Mouse (Mus musculus) lung, embryonic 15.5 days (tissue): ENCODE results near the gene Gpatch11. TPM values are rescaled to one million over a fixed set of nuclear protein-coding genes. Genes with fewer than 3 reads are reported as not detected.

Experiments used
- ATAC-seq: fragments of 200-750 bp; cut with Nextera tagmentation; 2 replicates; pipeline ENCODE4 v1.8.0; 2017; ENCODE audit warnings: moderate number of reproducible peaks, borderline replicate concordance; ENCODE audit not compliant: low FRiP score, low TSS enrichment; ENCODE audit errors: extremely low read depth
- H3K27ac ChIP-seq: fragments of 300-500 bp; sonication (generic); 2 replicates; pipeline ENCODE4 v1.5.1; 2015; ENCODE audit warnings: moderate library complexity, mild to moderate bottlenecking, inconsistent platforms
- H3K27me3 ChIP-seq: fragments of 300-500 bp; sonication (generic); 2 replicates; pipeline ENCODE4 v1.6.1; 2015; ENCODE audit warnings: inconsistent platforms
- H3K36me3 ChIP-seq: fragments of 300-500 bp; sonication (generic); 2 replicates; pipeline ENCODE4 v1.6.1; 2015; ENCODE audit warnings: inconsistent platforms
- H3K4me1 ChIP-seq: fragments of 300-500 bp; sonication (generic); 2 replicates; pipeline ENCODE4 v1.6.1; 2015; ENCODE audit warnings: inconsistent platforms
- H3K4me2 ChIP-seq: fragments of 300-500 bp; sonication (generic); 2 replicates; pipeline ENCODE4 v1.6.1; 2015; ENCODE audit warnings: inconsistent platforms, mild to moderate bottlenecking, moderate library complexity
- H3K4me3 ChIP-seq: fragments of 300-500 bp; sonication (generic); 2 replicates; pipeline ENCODE4 v1.5.1; 2015; ENCODE audit warnings: mild to moderate bottlenecking, inconsistent platforms
- H3K9ac ChIP-seq: fragments of 300-500 bp; sonication (generic); 2 replicates; pipeline ENCODE4 v1.6.1; 2015; ENCODE audit warnings: inconsistent platforms
- H3K9me3 ChIP-seq: fragments of 300-500 bp; sonication (generic); 2 replicates; pipeline ENCODE4 v1.6.1; 2016; ENCODE audit warnings: inconsistent platforms
- WGBS: fragments of 180-500 bp; shearing (Covaris S2); methylation state at CpG from one replicate; pipeline ENCODE4 v1.1.7; 2015; 5-methylcytosine and 5-hydroxymethylcytosine counted together
- polyA plus RNA-seq: library from polyadenylated mRNA; unstranded; fragments of >200 nt; fragmentation: Nextera tagmentation; extraction: Ambion mirVana; gene quantifications from 2 replicates; pipeline ENCODE4 v1.2.1, GENCODE M21; 2015

Gene Gpatch11
- polyA plus RNA-seq, 1 experiment from 2014 or later = 39.3 TPM

GRCm38 (mm10) chr17:78895394-78895793, 60.0 kb downstream of the Gpatch11 start:
- no peaks in the 10 kb centered on the region for H3K27me3 ChIP-seq
- 12% methylated on average over 8 of the region's 8 CpGs for WGBS

More at GRCm38 (mm10) chr17:78895394-78895793, 60.0 kb downstream of the Gpatch11 start:
- Histone ChIP-seq H3K9ac (peak overlapping the region; percentile 41; the same call in 1 of the 2 replicates), H3K27ac (no peak overlapping the region), H3K9me3 (no peaks in the 10 kb centered on the region), H3K4me3 (peak overlapping the region; percentile 29), H3K4me2 (peak overlapping the region; percentile 57), H3K36me3 (no peaks in the 10 kb centered on the region), H3K4me1 (no peaks in the 10 kb centered on the region)
- 0 out of 2 replicates have a peak, but pooled peaks have one; percentile 42 for ATAC-seq

Other genes starting within 250 kb of the Gpatch11 start
- 4.9 and 5.2 TPM in 2 replicates for gene Strn, start 98.4 kb upstream of the Gpatch11 start, polyA plus RNA-seq
- gene Heatr5b, start 203 bp upstream of the Gpatch11 start, polyA plus RNA-seq = 12.7 and 13.2 TPM in 2 replicates
- 13.2 and 14.9 TPM in 2 replicates for gene Eif2ak2, start 47.0 kb downstream of the Gpatch11 start, polyA plus RNA-seq
- gene Sult6b1, start 71.4 kb downstream of the Gpatch11 start, polyA plus RNA-seq = 0.08 and 0.14 TPM in 2 replicates
- gene Cebpzos, start 80.9 kb downstream of the Gpatch11 start, polyA plus RNA-seq = 82.6 and 89.4 TPM in 2 replicates
- gene Cebpz, start 101.5 kb downstream of the Gpatch11 start, polyA plus RNA-seq = 46.4 and 47.3 TPM in 2 replicates
- 56.9 and 60.0 TPM in 2 replicates for gene Ndufaf7, start 101.6 kb downstream of the Gpatch11 start, polyA plus RNA-seq
- 42.6 and 43.7 TPM in 2 replicates for gene Prkd3, start 185.2 kb downstream of the Gpatch11 start, polyA plus RNA-seq
- 15.5 and 18.2 TPM in 2 replicates for gene Qpct, start 216.3 kb downstream of the Gpatch11 start, polyA plus RNA-seq